Mouse (Mus musculus) adipocyte (in vitro differentiated cells): ENCODE results near the gene Als2cl.

Source experiments
- DNase-seq: peaks from one replicate; pipeline ENCODE4 v3.0.0-alpha.2; 2016; ENCODE audit warnings: low spot score

Als2cl gene

GRCm38 (mm10) chr9:110916786-110917185 is 37.1 kb downstream of the Als2cl start, which contains the start of gene Fam240a:
Fam240a (minus strand) TSS chr9:110916861.
- DNase-seq: no peak

GRCm38 (mm10) chr9:110920665-110921419 is 41.2 kb downstream of the Als2cl start:
- DNase-seq: no peak

DNA sequence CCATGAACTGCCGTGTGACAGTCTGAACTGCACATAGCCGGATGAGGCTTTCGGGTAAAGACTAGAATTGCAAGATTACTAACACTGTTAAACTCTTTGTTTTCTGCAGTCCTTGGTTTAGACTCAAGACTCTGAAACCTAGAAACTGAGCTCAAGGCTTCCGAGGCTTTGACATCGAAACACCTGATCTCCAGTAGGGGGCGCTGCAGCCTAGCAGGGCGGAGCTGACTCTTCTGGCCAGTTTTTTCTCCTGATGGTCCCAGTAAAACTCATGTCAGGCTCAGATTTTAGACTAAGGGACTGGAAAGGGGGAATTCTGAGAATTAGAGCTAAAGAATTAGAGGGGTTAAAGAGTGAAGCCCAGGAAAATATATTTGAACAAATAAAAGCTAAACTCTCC is 43.1 kb downstream of the Als2cl start:
- peak; percentile 70 for DNase-seq

- peak; percentile 14 for DNase-seq
These were observed 51.9 kb downstream of the Als2cl start for GRCm38 (mm10) chr9:110931573-110931972.

DNA sequence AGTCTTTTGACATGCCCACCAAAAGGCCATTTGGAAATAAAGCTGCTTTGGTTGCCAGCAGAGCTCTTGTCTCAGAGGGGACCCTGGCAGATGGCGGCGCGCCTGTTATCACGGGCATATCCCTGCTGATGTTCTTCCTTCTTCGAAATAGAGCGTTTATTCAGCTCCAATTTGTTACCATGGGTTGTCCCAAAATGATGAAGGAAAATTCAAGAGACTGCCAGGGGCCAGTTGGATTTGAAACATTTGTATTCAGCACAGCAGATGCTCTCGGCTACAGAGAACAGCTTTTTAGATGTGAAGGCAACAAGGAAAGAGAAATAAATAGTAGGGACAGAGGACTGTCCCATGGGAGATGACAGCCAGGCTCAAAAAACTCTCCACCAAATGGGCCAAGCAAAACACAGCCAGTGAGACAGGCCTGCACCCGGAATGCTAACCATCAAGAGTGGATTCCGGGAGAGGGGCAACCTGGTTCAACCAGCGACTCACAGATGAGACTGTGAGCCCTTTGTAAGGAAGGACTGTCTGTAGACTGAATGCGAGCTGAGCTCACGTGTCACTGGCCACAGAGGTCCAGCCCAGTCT is 54.3 kb downstream of the Als2cl start:
- DNase-seq: no peak

- no peak for DNase-seq
These were observed 56.3 kb downstream of the Als2cl start for GRCm38 (mm10) chr9:110935941-110936340.

- DNase-seq: no peak
These were observed 58.1 kb downstream of the Als2cl start for GRCm38 (mm10) chr9:110937506-110938490.

DNA sequence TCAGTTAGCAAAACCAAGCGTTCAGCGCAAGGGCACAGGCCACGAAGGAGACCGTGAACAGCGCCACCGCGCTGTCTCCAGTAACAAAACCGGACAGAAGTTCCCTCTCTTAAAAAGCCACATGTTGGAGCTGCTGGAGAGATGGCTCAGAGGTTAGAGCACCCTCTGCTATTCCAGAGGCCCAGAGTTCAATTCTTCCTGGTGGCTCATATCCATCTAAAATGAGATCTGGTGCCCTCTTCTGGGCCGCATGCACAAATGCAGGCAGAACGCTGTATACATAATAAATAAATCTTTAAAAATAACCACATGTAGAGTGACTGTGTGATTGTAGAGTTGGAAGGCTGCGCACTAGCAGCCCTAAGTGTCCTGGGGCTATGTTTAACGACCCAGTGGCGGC is 64.6 kb downstream of the Als2cl start:
- DNase-seq: peak; percentile 21

GRCm38 (mm10) chr9:110945343-110945742 is 65.7 kb downstream of the Als2cl start:
- no peak for DNase-seq

DNA sequence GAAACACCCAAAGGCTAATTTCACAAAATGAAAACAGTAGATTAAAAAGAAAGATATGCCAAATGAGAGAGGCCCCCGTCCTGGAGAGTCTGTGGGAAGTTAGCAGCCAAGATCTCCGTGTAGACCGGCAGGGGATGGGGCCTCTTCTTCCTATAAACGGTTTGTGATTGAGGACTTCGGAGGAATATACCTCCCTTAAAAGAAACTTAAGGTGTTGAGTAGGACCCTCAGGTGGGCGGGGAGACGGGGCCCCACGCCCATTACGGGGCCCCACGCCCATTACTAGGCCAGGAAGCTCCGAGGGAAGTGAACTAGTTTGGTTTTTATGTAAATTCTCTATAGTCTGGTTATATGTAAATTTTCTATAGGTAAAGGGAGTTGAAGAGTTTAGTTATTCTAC is 66.3 kb downstream of the Als2cl start, which contains the start of gene Tdgf1:
Gene Tdgf1 (minus strand): TSS at position 233 of the 400 bp plus-strand sequence.
- no peak for DNase-seq

- DNase-seq: no peak
These were observed 66.9 kb downstream of the Als2cl start for GRCm38 (mm10) chr9:110946548-110947044.

- DNase-seq: no peak
These were observed 67.6 kb downstream of the Als2cl start for GRCm38 (mm10) chr9:110947261-110947661.

- DNase-seq: no peak
These were observed 68.2 kb downstream of the Als2cl start for GRCm38 (mm10) chr9:110947900-110948299.

DNA sequence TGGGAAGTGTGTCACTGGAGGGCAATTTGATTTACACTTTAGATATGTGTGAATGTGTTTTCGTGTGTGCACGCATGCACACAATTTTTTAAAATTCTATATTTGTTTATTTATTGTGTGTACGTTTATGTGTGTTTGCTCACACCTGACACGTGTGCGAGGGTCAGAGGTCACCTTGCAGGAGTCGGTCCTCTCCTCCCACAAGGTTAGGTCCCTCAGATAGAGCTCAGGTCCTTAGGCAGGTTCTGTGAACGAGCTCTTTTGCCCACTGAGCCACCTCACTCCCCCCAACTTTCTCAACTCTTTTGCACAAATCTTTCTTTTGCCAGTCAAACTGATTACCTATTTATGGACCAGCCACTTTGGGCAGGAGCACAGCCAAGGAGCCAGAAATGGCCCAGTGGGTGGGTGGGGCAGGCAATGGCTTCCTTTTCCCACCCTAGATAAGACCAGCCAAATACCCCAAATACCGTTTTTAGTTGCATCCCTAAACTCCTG is 69.2 kb downstream of the Als2cl start:
- DNase-seq: no peak

DNA sequence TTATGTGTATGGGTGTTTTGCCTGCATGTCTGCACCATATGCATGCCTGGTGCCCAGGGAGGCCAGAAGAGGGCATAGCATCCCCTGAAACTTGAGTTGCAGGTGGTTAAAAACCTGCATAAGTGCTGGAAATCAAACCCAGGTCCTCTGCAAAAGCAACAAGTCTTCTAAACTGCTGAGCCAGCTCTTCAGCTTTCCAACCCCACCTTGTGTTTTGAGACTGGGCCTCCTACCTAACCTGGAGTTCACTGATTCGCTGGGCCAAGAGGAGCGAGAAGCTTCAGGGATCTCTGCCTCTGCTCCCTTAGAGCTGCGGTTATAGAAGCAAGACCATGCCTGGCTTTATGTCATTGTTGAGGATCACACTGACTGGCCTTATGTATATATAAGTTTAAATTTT is 70.4 kb downstream of the Als2cl start:
- no peak for DNase-seq
